Mouse (Mus musculus): ENCODE data around the gene Wbp11. TPM values are rescaled to one million over a fixed set of nuclear protein-coding genes. Genes with fewer than 3 reads are reported as not detected.
"Not testable (repeated sequence)": the region's sequence is repeated elsewhere in the genome, so short reads cannot be mapped to it uniquely, and the experiment has no call there.

Wbp11 gene
- total RNA-seq, 2 experiments from 2014 or later: 64.3 to 66.0 TPM

DNA sequence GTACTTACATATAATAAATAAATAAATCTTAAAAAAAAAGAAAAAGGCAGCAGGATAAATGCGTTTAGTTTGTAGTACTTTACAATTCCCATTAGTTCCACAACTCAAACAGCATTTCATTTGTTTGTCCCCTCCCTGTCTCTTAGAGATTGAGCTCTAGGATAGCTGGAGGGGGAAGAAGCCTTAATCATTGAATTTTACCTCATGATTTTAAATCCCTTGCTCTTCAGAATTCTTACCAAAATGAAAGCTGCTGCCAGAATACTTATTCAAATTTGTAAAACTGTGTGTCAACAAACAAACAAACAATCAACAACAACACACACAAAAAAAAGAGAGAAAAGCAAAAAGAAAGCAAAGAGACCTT lies 22.6 kb downstream of the Wbp11 start:
- no peak for DNase-seq
- intact Hi-C loops (cut with DNase I): loop anchor here (2.0 kb wide), 1 partner anchor 25 kb away; no protein-coding TSS in a partner anchor

DNA sequence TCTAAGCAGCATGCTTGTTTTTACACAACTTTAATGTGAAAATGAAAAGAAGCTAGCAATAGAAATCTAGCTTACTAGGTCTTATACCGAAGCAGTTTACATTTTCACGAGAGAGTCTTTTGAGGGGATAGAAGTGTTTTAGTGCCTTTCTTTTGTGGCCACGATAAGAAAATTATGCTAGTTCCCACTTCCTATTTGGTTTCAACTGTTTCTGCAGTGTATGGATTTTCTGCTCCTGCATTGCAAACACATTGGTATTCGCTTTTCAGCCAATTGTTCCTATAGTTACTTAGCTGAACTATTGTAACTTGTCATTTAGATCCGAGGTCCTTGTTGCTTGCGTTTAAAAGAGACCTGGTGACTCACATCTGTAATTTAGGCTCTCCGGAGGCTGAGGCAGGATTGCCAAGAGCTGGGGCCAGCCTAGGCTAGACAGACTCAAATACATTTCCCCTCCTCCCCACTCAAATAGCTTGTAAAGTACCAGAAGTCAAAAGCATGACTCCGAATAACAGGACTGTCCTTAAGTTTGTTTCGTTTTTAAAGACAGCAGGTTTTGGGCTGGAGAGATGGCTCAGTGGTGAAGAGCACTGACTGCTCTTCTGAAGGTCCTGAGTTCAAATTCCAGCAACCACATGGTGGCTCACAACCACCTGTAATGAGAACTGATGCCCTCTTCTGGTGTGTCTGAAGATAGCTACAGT lies 23.2 kb downstream of the Wbp11 start:
- DNase-seq: no peak
- intact Hi-C loops (cut with DNase I): loop anchor here (2.0 kb wide), 1 partner anchor 26 kb away; no protein-coding TSS in a partner anchor

DNA sequence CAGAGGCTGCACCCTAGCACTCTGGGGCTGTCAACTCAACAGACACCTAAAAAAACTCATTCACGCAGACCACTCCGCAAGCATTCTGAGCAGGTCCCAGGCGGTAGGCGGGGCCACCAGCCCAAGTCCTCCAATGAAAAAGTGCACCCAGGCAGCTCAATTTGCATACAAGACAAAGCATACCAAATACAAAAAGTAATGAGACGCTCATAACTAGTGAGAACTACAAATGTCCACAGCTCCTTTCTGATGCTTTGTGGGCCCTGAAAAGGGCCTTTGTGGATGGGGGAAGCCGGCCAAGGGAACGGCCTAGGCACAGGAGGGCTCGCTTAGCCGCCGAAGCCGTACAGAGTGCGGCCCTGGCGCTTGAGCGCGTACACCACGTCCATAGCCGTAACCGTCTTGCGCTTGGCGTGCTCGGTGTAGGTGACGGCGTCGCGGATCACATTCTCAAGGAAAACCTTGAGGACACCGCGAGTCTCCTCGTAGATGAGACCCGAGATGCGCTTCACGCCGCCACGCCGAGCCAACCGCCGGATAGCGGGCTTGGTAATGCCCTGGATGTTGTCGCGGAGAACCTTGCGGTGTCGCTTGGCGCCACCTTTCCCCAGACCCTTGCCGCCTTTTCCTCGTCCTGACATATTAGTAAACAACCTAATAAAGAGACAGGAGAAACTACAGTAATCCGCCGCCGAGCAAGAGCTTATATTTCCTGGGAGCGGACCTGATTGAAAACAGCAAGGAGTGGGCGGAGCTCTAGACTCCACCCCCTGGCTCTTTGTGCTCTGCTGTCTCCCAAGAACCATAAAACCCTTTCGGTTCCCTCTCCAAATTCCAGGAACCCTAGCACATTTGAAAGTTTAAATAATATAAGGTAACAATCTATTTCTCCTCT lies 24.0 kb downstream of the Wbp11 start, which contains the start of gene Hist4h4:
Gene Hist4h4 (minus strand): TSS at position 677 of the 895 bp plus-strand sequence.
- peak; percentile 96 to 99 for DNase-seq
- intact Hi-C loops (cut with DNase I): loop anchor here (2.0 kb wide), 1 partner anchor 27 kb away; no protein-coding TSS in a partner anchor

DNA sequence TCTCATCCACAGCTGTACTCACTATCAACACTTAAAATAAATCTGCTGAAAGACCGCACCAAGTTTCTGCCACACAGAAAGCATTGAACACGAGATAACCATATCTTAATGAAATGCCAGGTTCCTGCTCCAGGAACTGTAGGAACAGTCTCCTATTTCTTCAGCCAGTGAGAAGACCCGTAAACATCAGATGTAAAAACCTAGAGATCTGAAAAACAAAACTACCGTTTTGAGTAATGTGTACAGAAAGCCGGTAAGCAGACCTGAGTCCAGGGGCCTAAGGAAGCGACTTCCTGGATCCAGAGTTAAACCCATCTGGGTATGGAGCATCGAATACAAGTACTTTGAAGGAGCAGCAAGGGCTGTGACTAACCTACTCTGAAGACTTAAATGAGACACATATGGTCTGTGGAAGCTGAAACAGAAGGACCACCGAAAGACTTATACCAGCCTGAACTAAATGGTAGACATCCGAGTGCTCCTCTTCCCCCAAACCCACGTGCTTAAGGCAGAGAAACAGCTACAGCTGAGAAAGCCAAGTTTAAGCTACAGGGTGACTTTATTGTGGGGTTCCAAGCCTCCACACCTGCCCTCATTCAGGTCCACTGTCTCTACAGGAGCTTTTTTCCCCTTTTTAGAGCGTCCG lies 24.8 kb downstream of the Wbp11 start:
- intact Hi-C loops (cut with DNase I): no loop called here
- DNase-seq: no peak

DNA sequence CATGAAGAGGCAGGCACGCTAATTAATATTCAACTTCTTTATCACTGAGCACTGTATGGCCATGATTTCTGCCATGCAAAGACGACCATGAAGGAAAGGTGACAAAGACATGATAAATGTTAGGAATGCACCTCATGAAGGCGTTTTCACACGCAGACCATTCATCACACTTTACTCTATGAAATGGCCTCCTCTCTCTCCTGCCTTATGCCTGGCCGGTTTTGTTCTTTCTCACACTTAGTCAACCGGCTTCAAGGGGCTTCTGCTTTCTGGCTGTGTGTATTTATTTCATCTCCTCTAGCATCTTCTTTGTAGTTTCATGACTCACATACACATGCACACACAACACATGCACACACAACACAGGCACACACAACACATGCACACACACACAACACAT lies 26.8 kb downstream of the Wbp11 start:
- intact Hi-C loops (cut with DNase I): no loop called here
- no peak for DNase-seq

DNA sequence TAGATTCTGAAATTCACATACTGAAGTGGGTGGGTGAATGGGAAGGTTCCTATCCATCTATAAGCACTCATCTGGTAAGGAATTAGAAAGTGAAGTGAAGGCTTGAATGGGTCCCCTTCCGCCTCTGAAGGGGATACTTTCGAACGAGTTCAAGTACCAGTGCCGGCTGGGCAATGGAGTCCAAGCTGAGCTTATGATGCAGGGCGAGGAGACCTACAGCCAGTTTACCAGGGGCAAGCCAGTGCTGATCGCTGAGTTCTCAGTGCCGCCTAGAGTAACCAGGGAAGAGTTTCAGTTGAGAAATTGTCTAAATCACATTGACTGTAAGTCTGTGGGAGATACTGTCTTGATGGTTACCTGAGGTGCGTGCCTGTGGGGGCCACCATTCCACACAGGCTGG lies 27.3 kb downstream of the Wbp11 start:
- DNase-seq: no peak
- intact Hi-C loops (cut with DNase I): no loop called here

DNA sequence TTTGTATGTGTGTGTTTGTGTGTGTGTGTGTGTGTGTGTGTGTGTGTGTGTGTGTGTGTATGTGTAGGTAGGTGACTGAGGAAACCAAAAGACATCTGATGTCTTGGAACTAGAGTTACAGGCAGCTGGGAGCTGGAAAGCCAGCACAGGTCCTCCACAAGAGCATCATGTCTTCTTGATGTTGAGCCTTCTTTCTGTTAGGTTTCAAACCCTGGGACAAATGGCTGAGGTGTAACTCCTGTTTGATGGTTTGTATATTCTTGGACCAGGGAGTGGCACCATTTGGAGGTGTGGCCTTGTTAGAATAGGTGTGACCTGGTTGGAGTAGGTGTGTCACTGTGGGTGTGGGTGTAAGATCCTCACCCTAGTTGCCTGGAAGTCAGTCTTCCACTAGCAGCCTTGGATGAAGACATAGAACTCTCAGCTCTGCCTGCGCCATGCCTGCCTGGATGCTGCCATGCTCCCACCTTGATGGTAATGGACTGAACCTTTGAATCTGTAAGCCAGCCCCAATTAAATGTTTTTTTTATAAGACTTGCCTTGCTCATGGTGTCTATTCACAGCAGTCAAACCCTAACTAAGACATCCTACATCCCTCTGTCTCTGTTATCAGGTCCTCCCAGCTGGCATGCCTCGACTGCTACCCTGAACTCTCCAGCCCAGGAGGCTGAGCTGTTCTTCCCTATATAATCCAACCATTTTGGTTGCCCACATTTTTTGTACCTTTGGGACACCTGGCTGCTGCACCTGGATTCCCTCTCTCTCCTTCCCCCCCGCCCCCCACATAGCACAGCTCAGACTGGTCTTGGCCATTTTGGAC lies 29.9 kb downstream of the Wbp11 start:
- DNase-seq; intact Hi-C loops (cut with DNase I): not testable (repeated sequence)

DNA sequence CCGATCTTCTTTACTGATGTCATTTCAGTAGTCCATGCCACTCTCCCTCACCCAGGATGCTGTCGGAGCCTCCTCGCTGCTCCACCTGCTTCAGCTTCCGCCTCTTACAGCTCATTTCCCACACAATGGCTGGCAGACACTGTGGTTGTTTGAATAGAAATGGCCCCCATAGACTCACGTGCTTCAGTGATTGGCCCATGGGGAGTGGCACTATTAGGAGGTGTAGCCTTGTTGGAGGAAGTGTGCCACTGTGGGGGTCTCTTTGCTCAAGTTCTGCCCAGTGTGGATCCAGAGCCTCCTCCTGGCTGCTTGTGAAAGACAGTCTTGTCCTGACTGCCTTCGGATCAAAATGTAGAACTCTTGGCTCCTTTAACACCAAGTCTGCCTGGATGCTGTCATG lies 32.2 kb downstream of the Wbp11 start:
- intact Hi-C loops (cut with DNase I): no loop called here
- DNase-seq: no peak

DNA sequence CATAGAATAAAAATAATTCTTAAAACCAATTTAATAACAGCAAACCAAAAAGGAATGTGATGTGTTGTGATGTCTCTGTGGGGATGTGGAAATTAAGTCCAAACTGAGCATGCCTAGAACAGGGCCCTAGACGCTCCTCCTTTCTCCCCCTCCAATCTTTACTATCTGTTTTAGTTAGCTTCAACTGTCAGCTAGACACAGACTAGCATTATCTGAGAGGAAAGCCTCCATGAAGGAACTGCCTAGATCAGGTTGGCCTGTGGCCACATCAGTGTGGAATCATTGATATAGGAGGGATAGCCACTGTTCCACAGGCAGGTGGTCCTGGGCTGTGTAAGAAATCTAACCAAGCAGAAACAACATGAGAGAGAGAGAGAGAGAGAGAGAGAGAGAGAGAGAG lies 32.9 kb downstream of the Wbp11 start:
- DNase-seq: no peak
- intact Hi-C loops (cut with DNase I): no loop called here

DNA sequence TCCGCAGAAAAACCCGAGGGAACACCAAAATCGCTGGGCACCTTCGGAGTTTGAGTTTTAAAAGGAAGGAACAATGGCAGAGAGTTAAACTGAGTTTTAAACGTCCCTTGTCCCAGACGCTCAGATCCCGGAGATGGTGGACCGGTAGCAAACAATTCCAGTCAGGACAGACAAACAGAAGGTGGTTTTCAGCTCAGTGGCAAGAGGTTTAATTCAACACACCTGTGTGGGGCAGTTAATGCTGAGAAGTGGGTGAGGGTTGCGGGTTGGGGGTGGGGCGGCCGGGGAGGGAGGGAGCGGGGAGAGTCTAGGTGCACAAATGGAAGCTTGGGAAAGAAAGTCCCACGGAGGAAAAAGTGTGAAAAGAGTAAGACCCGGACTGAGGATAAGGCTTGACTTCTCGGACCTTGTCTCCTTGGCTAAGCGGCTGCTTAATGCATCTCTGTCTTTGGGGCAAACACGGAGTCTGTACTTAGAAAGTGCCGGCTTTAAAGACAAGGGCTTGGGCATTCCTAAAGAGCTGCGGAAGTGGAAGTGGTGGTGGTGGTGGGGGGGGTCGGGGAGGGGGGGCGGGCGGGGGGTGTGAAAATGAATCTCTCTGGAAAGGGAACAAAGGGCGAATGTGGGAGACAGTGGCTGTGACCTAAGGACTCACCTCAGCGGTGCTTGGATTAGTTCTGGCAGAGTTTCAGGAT lies 34.1 kb downstream of the Wbp11 start:
- intact Hi-C loops (cut with DNase I): no loop called here
- DNase-seq: no peak

DNA sequence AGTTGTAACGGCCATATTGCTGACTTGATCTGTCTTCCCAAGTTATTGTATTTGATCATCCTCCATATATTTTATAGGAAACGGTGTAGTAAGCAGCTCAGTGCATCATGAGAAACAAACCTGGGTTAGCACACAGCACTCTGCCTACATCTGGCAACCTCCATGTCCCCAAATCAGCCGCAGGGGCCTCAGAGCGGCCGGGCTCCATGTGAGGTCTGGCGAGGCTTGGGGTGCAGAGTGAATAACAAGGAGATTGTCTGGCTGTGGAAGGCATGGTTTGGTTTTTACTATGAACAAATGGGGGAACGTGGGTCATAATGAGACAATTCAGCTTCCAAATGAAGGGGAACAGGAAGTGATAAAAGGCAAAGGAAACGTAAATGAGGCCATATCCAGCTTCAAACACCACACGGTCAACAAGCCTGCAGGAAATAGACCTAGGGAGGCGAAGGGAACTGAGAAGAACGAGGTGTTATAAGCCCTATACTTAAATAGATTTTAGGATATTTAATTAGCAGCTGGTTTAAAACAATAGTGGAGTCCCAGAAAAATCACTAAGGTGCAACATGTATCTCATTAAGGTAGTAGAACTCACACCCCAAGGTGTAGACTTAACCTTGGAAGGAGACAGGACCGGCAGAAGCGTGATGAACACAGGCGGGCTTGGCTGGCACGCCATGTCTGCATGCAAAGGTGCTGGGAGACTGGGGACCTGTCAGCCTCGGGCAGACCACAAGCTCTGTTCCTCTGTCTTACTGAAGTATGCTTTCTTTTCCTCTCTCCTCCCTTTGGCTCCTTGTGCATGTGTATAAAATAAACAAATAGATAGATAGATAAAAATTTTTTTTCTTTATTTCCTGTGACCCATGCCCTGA lies 34.9 kb downstream of the Wbp11 start:
- intact Hi-C loops (cut with DNase I): no loop called here
- DNase-seq: no peak

DNA sequence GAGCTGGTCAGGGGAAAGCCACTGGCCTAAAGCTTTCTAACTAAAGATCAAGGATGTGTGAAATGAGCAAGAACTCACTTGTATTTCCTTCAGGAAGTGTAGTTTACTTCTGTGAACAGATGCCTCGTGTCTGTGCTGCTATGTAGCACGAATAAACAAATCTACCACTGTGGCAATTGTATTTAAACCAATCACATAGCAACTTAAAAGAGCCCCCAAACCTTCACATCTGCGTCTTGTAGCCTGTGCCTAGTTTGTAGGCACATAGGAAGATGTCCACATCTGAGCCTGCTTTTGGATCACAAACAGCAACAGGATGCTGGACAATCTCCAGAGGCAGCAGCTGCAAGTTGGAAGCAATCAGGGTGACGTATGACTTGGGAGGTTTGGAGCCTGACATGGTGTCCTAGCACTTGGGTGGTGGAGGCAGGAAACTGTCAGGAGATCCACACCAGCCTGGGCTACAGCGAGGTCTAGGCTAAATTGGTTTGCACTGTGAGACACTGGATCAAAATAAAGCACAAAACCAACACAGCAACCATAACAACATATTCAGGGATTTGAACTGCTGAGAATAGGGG lies 38.6 kb downstream of the Wbp11 start:
- DNase-seq: peak; percentile 75 to 82
- intact Hi-C loops (cut with DNase I): no loop called here

DNA sequence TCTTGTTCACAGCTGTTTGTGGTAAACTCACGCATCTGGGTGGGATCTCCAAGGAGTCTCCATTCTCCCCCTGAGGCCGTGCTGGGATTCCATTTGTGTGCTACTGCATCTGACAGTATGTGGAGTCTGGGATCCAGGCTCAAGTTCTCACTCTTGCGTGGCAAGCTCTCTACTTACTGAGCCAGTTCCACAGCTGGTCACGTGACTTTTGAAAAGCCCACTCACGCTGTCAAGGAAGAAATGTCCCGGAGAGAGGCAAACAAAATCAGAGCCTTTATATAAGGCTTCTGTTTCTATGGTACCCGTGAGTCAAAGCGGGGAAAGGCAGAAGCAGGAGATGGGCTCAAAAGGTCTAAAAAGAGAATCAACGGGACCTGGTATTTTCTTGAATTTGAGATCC lies 45.3 kb downstream of the Wbp11 start:
- intact Hi-C loops (cut with DNase I): no loop called here
- no peak for DNase-seq

DNA sequence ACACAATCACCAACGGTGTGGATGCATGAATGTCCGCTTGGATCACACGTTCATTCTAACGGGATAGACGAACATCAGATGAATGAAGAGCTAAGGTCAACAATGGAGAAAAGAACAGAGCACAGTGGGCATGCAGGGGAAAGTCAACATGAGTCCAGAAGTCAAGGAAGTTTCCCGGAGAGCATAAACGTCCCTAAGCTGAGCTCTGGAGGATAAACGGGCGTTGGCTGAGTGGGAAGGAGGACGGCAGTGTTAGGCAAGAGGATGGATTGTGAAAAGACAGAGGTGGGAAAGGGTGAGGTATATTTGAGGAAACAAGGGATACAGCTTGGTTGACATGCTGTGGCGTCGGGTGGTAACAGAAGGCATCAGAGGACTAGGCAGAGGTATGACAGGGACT lies 45.9 kb downstream of the Wbp11 start:
- intact Hi-C loops (cut with DNase I): no loop called here
- no peak for DNase-seq

DNA sequence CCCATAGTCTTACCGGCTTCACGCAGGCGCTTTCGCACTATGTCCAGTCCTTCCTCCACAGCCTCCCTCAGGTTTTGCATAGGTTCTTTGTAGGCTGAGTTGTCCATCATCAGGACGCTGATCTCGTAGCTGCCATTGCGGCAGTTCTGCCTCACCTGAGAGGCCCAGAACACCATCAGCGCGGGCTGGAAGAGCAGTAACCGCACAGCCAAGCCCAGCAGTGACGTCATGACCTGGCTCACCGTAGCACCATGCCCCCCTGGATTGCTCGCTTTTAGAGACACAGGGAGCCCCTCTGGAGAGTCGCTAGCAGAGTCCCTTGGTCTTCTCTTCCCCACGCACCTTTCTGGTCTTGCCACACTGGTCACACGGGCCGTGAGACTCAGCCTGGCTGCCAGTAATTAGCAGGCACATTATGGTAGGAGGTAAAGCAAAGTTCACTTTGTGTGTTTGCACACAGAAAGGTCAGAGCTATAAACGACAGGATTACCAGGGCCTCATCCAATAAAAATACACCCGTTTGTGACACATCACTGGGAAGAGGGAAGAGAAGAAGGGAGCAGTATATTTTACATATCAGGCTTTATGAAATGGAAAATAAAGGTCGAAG lies 46.6 kb downstream of the Wbp11 start, which contains the start of gene Gucy2c:
Gene Gucy2c (minus strand): TSS at position 389 of the 610 bp plus-strand sequence.
- no peak for DNase-seq
- intact Hi-C loops (cut with DNase I): no loop called here

DNA sequence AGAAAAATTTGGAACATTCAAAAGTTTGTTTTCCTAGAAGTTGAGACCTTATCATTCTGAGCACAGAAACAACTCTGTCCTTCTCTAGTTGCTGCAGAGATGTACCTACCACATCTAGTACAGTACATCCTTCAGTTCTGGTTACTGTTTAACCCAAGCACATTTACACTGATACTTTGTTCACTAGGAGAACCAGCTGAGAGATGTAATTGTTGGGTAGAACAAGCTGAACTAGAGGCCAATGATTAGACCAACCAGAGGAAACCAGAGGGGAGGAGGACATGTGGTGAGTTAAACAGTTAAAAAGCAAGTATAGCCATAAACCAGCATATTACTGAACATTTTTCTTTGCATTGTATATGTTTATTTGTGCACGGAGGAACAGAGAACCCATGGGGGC lies 51.6 kb downstream of the Wbp11 start:
- no peak for DNase-seq
- intact Hi-C loops (cut with DNase I): no loop called here

DNA sequence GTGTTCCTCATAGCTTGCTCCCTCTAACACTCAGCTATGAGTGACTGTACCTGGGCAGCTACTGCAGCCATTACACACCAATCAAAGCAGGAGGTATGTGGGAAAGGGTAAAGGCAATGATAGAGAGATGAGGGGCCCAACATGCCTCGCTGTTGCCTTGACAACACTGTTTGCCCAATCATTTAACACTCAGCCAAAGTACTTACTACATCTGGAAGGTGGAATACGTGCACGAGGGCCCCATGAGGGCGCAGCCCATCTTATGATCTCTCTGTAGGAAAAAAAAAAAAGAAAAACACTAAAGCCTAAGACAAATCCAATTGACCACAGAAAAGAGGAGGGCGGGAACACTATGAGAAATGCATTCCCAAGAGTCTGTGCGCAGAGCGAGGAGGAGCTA lies 58.2 kb downstream of the Wbp11 start:
- intact Hi-C loops (cut with DNase I): no loop called here
- DNase-seq: no peak

DNA sequence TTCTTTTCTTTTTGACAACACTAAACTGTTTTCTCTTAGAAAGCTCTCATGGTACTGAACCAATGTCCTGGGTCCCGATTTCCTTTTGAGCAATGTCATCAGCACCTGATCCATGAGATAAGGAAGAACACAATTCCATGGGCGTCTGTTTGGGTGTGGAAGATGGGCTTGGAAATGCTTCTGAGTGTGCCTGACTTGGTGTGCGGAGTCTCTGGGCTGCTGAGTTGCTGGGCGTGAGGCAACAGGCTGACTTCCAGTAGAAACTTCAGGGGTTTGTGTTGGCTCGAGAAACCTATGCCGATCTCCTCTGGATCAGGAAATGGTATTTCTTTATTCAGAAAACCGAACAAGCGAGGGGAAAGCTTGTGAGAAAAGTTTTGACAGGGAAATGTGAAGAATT lies 58.9 kb downstream of the Wbp11 start:
- intact Hi-C loops (cut with DNase I): no loop called here
- DNase-seq: no peak

Data from heart, postnatal 14 days (tissue).